Mouse (Mus musculus): ENCODE results near the gene Gm49387.

GRCm38 (mm10) chr14:31656857-31657645, 16.4 kb upstream of the Gm49387 start:
- TF ChIP-seq POLR2A (IDR thresholded peaks at IDR 0.05; ENCODE audit: extremely low read depth, insufficient read depth, low read length) = no peak
- peak; percentile 91 for TF ChIP-seq CTCF (IDR thresholded peaks at IDR 0.05; ENCODE audit: extremely low read depth, insufficient read depth, low read length)
